Mouse (Mus musculus) limb, embryonic 11.5 days (tissue): ENCODE results near the gene Cyp4f13. TPM values are rescaled to one million over a fixed set of nuclear protein-coding genes. Genes with fewer than 3 reads are reported as not detected.

Experiments used
- ATAC-seq: fragments of 200-750 bp; cut with Nextera tagmentation; 2 replicates; pipeline ENCODE4 v1.8.0; 2017; ENCODE audit warnings: low read depth; ENCODE audit not compliant: insufficient number of reproducible peaks, low FRiP score, low TSS enrichment
- DNase-seq: peaks from one replicate; pipeline ENCODE4 v3.0.0-alpha.2; 2015; ENCODE audit warnings: low spot score
- H3K27ac ChIP-seq: fragments of 300-500 bp; sonication (generic); replicated peaks from 2 replicates; pipeline ENCODE4 v1.5.1; 2014; ENCODE audit warnings: low read depth, mild to moderate bottlenecking, low read length
- H3K27me3 ChIP-seq: fragments of 300-500 bp; sonication (generic); 2 replicates; pipeline ENCODE4 v1.6.1; 2014; ENCODE audit warnings: mild to moderate bottlenecking, low read length, mixed read lengths; ENCODE audit not compliant: control insufficient read depth, insufficient read depth
- H3K36me3 ChIP-seq: fragments of 300-500 bp; sonication (generic); 2 replicates; pipeline ENCODE4 v1.6.1; 2014; ENCODE audit warnings: mild to moderate bottlenecking, low read length, moderate library complexity, mixed read lengths; ENCODE audit not compliant: control insufficient read depth, insufficient read depth
- H3K4me1 ChIP-seq: fragments of 300-500 bp; sonication (generic); 2 replicates; pipeline ENCODE4 v1.6.1; 2014; ENCODE audit warnings: low read length, mixed read lengths; ENCODE audit not compliant: control insufficient read depth, insufficient read depth
- H3K4me2 ChIP-seq: fragments of 300-500 bp; sonication (generic); 2 replicates; pipeline ENCODE4 v1.6.1; 2014; ENCODE audit warnings: low read depth, mild to moderate bottlenecking, moderate library complexity; ENCODE audit not compliant: severe bottlenecking
- H3K4me3 ChIP-seq: fragments of 300-500 bp; sonication (generic); 2 replicates; pipeline ENCODE4 v1.5.1; 2014; ENCODE audit warnings: low read depth, low read length
- H3K9ac ChIP-seq: fragments of 300-500 bp; sonication (generic); 2 replicates; pipeline ENCODE4 v1.6.1; 2014; ENCODE audit warnings: mild to moderate bottlenecking, low read length
- H3K9me3 ChIP-seq: fragments of 300-500 bp; sonication (generic); 2 replicates; pipeline ENCODE4 v1.6.1; 2016; ENCODE audit warnings: low read length; ENCODE audit not compliant: control insufficient read depth
- WGBS: fragments of 180-500 bp; shearing (Covaris S2); extraction: QIAGEN DNeasy Blood & Tissue Kit; methylation state at CpG from one replicate; pipeline ENCODE4 v1.1.7; 2014; 5-methylcytosine and 5-hydroxymethylcytosine counted together
- polyA plus RNA-seq: library from polyadenylated mRNA; unstranded; fragments of >200 nt; fragmentation: Nextera tagmentation; extraction: Ambion mirVana; gene quantifications from 2 replicates; pipeline ENCODE4 v1.2.1, GENCODE M21; 2014

Gene Cyp4f13
- polyA plus RNA-seq, 1 experiment from 2014 or later: 2.7 TPM

DNA sequence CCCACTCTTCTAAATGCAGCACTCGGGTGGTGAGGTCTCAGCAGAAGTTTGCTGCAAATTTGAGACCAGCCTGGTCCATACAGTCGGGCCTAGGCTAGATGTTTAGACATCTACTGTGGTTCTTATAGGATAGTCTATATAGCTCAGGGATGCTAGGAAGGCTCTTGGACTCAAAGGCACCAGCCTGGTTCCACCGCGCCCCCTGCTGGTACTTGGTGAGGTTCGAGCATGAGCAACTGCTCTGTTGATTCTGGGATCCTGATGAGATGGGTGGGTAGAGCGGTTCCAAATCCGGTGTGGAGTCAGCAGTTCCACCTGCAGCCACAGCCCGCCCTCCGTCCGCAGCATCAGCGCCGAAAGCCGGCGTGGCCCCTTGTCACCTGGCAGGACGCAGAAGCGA lies 4.2 kb upstream of the Cyp4f13 start:
- WGBS: 22% methylated on average over 16 of the region's 16 CpGs
- Histone ChIP-seq H3K36me3 (no peaks in the 10 kb centered on the region), H3K4me2 (no peak overlapping the region)

DNA sequence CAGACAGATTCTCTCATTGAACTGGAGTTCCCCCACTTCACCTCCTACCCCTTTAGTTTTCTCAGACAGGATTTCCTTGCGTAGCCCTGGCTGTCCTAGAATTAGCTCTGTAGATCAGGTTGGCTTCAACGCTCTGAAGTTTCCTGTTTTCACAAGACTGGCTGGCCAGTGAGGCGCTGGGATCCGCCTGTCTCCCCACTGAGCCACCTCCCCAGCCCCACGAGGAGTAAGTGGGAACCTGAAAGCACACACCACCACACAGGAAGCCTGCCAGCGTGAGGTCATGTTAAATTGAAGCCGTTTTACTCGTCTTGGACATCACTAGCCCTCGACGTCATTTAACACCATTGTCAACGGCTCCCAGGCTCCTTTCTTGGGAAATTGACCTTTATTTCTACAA lies 3.8 kb upstream of the Cyp4f13 start:
- no peak overlapping the region for H3K4me3 ChIP-seq
- H3K9ac ChIP-seq: no peak overlapping the region
- H3K4me2 ChIP-seq: no peak overlapping the region
- no peak overlapping the region for H3K27ac ChIP-seq
- H3K9me3 ChIP-seq: no peaks in the 10 kb centered on the region
- no peaks in the 10 kb centered on the region for H3K27me3 ChIP-seq
- ATAC-seq (no peak), DNase-seq (no peak)
- H3K4me1 ChIP-seq: no peaks in the 10 kb centered on the region
- 80% methylated on average over 11 of the region's 11 CpGs for WGBS
- no peaks in the 10 kb centered on the region for H3K36me3 ChIP-seq

More for the DNA sequence above, 4.2 kb upstream of the Cyp4f13 start:
- no peaks in the 10 kb centered on the region for H3K9me3 ChIP-seq
- ATAC-seq: no peak
- H3K27ac ChIP-seq: no peak overlapping the region
- no peak overlapping the region for H3K9ac ChIP-seq
- no peaks in the 10 kb centered on the region for H3K27me3 ChIP-seq
- no peaks in the 10 kb centered on the region for H3K4me1 ChIP-seq
- DNase-seq: peak; percentile 78
- no peak overlapping the region for H3K4me3 ChIP-seq

DNA sequence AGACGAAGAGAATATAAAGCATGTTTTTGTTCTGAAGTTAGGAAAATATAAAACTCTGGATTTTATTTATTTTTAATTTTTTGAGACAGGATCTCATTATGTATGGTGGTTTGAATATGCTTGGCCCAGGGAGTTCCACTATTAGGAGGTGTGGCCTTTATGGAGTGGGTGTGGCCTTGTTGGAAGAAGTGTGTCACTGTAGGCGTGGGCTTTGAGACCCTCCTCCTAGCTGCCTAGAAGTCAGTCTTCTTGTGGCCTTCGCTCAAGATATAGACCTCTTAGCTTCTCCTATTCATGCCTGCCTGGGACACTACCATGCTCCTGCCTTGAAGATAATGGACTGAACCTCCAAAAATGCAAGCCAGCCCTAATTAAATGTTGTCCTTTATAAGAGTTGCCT lies 2.9 kb upstream of the Cyp4f13 start:
- Histone ChIP-seq H3K27me3 (no peaks in the 10 kb centered on the region), H3K9me3 (no peaks in the 10 kb centered on the region), H3K4me3 (no peak overlapping the region), H3K9ac (no peak overlapping the region), H3K27ac (no peak overlapping the region), H3K4me1 (no peaks in the 10 kb centered on the region), H3K36me3 (no peaks in the 10 kb centered on the region), H3K4me2 (no peak overlapping the region)
- ATAC-seq (no peak), DNase-seq (no peak)
- WGBS: 92% methylated on average over 3 of the region's 3 CpGs

DNA sequence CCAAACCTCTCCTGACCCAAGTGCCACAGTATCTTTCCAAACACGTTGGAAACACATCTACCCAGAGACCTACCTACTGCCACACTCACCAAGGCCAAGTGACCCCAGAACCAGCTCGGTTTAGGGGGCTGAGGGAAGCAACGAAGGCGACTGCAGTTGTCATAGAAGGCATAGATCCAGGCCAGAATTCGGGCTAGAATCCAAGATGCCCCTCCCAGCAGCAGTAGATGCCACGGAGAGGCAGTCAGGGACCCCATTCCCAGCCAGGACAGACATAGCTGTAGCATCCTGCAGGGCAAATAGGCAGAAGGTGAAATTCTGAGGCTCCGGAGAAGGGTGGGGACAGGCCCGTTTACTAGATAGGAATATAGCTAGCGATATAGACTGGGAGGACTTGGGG lies 486 bp downstream of the Cyp4f13 start:
- DNase-seq: no peak
- no peak for ATAC-seq
- H3K9me3 ChIP-seq: no peaks in the 10 kb centered on the region
- peak overlapping the region; percentile 26 for H3K4me3 ChIP-seq
- H3K36me3 ChIP-seq: no peaks in the 10 kb centered on the region
- no peak overlapping the region for H3K27ac ChIP-seq
- WGBS: 64% methylated on average over 9 of the region's 9 CpGs
- H3K9ac ChIP-seq: peak overlapping the region; percentile 45
- peak overlapping the region; percentile 36 for H3K4me2 ChIP-seq
- no peaks in the 10 kb centered on the region for H3K27me3 ChIP-seq
- no peaks in the 10 kb centered on the region for H3K4me1 ChIP-seq

DNA sequence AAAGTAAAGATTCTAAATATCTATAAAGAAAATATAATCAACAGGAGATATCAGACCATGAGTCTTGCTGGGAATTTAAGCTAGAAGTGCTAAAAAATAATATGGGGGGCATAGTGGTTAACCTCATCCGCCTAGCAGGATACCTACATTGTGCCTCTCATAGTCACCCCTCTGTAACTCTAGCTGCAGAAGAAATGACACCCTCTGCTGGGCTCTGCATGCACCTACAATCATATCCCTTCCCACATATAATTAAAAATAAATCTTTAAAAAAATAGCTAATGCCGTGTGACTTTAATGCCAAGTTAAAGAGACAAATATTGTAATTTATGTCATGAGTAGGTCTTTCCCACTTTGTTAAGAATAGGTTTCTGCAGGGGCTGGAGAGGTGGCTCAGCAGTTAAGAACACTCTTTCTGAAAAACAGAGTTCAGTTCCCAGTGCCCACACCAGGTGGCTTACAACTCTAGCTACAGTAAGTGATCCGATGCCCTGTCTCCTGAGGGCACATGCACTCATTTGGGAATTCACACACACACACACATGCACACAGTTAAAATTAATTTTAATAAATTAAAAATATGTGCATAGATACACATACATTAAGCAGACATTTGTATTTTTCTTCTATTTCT lies 2.7 kb downstream of the Cyp4f13 start:
- no peaks in the 10 kb centered on the region for H3K4me1 ChIP-seq
- H3K9ac ChIP-seq: no peak overlapping the region
- WGBS: 71% methylated on average over 3 of the region's 3 CpGs
- no peak for ATAC-seq
- H3K9me3 ChIP-seq: no peaks in the 10 kb centered on the region
- DNase-seq: no peak
- H3K4me2 ChIP-seq: no peak overlapping the region
- H3K27me3 ChIP-seq: no peaks in the 10 kb centered on the region
- no peaks in the 10 kb centered on the region for H3K36me3 ChIP-seq
- no peak overlapping the region for H3K4me3 ChIP-seq
- H3K27ac ChIP-seq: no peak overlapping the region

DNA sequence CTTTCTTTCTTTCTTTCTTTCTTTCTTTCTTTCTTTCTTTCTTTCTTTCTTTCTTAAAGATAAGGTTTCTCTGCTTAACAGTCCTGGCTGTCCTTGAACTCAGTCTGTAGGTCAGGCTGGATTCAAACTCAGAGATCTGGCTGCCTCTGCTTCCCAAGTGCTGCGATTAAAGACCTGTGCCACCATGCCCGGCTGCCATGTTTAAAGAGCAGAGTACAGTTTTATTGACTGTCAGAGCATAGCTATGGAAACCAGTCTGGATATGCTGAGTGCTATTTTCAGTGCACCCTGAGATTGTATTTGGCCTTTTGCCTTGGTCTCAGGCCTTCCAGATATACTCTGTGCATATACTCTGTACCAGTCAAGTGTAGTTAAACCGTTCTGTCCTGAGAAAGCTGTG lies 3.5 kb downstream of the Cyp4f13 start:
- Histone ChIP-seq H3K36me3 (no peaks in the 10 kb centered on the region), H3K27me3 (no peaks in the 10 kb centered on the region), H3K4me3 (no peak overlapping the region), H3K4me2 (no peak overlapping the region), H3K4me1 (no peaks in the 10 kb centered on the region), H3K9me3 (no peaks in the 10 kb centered on the region), H3K9ac (no peak overlapping the region), H3K27ac (no peak overlapping the region)
- no peak for ATAC-seq
- WGBS: 84% methylated on average over 3 of the region's 3 CpGs
- DNase-seq: no peak

DNA sequence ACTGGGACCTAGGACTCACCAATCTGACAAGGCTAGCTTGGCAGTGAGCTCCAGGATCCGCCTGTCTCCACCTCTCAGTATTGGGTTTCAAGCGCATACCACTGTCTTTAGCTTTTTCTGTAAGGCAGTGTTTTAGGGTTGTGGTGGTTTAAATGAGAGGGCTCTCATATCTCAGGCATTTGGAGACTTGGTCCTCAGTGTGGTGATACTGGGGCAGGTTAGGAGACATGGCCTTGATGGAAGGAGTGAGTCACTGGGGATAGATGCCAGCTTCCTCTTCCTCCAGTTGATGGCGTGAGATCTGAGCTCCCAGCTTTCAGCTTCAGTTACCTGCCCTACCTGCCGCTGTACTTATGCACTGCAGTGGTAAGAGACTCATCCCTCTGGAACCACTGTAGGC lies 7.4 kb downstream of the Cyp4f13 start:
- DNase-seq: no peak
- WGBS: 80% methylated on average over 4 of the region's 4 CpGs

DNA sequence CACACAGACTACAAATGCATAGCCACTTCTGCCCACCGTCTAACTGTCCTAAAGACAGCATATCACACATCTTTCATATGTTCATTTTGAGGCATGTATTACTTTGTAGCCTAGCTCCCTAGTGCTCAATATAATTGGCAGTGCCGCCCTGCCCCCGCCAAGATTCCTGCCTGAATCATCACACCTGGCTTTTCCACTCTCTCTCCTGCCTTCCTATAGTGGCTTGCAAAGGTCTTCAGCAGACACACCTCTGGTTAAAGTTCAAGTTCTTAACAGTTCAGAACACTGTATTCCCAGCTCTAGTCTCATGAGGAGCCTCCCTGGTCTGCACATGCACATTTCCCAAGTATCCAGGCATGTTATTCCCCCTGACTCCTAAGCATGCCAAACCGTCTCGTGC lies 19.4 kb downstream of the Cyp4f13 start:
- Histone ChIP-seq H3K27me3 (no peaks in the 10 kb centered on the region), H3K9me3 (no peaks in the 10 kb centered on the region)

More for the DNA sequence above, 7.4 kb downstream of the Cyp4f13 start:
- Histone ChIP-seq H3K4me3 (no peak overlapping the region), H3K9ac (no peak overlapping the region), H3K9me3 (no peaks in the 10 kb centered on the region), H3K27ac (no peak overlapping the region), H3K4me1 (no peaks in the 10 kb centered on the region), H3K36me3 (no peaks in the 10 kb centered on the region), H3K4me2 (no peak overlapping the region), H3K27me3 (no peaks in the 10 kb centered on the region)
- no peak for ATAC-seq

More for the DNA sequence above, 19.4 kb downstream of the Cyp4f13 start:
- Histone ChIP-seq H3K4me1 (no peaks in the 10 kb centered on the region), H3K9ac (no peak overlapping the region), H3K4me3 (no peak overlapping the region), H3K4me2 (no peak overlapping the region), H3K27ac (no peak overlapping the region), H3K36me3 (no peaks in the 10 kb centered on the region)
- ATAC-seq: no peak
- WGBS: 79% methylated on average over 5 of the region's 5 CpGs
- no peak for DNase-seq
